Mouse (Mus musculus): ENCODE results near the gene Icmt.

The Icmt gene

GRCm38 (mm10) chr4:152296874-152297861 lies at the start of gene Icmt:
Icmt (plus strand) TSS chr4:152297227.
- DNase-seq (ENCODE audit: extremely low spot score, low read depth, low spot score) = peak; percentile 82

DNA sequence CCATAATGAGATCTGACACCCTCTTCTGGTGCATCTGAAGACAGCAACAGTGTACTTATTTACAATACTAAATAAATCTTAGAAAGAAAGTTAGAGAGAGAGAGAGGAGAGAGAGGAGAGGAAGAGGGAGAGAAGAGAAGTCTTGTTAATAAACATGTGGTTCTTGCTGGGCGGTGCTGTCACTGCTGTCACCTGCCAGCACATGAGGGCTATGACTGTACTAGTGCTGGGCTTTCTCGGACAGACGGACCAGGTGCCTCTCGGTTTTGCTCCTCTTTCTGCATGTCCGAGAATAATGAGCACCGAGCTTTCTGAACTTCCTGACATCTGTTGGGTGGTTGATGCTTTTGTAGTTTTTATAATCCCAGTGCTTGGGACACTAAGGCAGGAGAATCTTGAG lies 46.4 kb upstream of the Icmt start:
- DNase-seq (ENCODE audit: extremely low spot score, low read depth, low spot score) = no peak

- no peak for DNase-seq (ENCODE audit: extremely low spot score, low read depth, low spot score)
Measured at GRCm38 (mm10) chr4:152253183-152253759, 43.8 kb upstream of the Icmt start.

GRCm38 (mm10) chr4:152257070-152257469 lies 40.0 kb upstream of the Icmt start:
- no peak for DNase-seq (ENCODE audit: extremely low spot score, low read depth, low spot score)

- no peak for DNase-seq (ENCODE audit: extremely low spot score, low read depth, low spot score)
Measured at GRCm38 (mm10) chr4:152260451-152260850, 36.6 kb upstream of the Icmt start.

DNA sequence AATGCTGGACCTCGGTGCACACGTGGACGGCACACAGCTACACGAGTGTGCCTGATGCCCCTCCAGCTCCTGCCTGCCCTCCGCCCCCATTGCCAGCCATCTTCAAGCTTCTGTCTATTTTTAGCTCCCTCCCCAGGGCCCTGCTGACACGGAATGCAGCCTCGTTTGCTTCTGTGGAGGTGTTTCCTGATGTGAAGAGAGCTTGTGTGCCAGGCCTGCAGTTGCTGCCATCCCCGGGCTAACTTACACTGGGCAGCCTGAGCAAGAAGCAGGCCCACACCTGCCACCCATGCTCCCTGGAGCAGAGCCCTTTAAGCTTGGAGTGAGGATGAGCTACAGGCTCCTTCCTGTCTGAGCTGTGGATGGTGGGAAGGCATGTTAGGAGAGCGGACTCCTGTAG lies 34.8 kb upstream of the Icmt start:
- DNase-seq (ENCODE audit: extremely low spot score, low read depth, low spot score) = no peak

DNA sequence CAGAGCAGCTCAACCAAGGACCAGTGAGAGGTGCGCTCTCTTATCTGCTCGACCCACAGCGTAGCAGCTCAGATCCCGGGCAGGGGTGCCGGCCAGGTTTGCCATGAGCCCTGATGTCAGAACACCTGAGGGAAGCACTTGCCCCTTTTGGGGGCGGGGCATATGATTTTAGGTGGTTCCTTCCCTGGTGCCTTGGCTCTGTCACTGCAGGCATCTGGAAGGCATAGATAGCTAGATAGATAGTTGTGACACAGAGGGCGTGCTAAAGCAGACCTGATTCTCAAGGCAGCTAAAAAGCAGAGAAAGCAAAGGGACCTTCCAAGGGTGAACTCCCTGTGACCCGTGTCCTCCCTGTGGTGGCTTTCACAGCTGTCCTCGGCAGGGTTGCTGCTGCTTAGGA lies 33.9 kb upstream of the Icmt start:
- DNase-seq (ENCODE audit: extremely low spot score, low read depth, low spot score) = no peak

- DNase-seq (ENCODE audit: extremely low spot score, low read depth, low spot score) = no peak
Measured at GRCm38 (mm10) chr4:152263512-152264176, 33.4 kb upstream of the Icmt start.

GRCm38 (mm10) chr4:152264177-152264530 lies 32.9 kb upstream of the Icmt start:
- DNase-seq (ENCODE audit: extremely low spot score, low read depth, low spot score) = no peak

DNA sequence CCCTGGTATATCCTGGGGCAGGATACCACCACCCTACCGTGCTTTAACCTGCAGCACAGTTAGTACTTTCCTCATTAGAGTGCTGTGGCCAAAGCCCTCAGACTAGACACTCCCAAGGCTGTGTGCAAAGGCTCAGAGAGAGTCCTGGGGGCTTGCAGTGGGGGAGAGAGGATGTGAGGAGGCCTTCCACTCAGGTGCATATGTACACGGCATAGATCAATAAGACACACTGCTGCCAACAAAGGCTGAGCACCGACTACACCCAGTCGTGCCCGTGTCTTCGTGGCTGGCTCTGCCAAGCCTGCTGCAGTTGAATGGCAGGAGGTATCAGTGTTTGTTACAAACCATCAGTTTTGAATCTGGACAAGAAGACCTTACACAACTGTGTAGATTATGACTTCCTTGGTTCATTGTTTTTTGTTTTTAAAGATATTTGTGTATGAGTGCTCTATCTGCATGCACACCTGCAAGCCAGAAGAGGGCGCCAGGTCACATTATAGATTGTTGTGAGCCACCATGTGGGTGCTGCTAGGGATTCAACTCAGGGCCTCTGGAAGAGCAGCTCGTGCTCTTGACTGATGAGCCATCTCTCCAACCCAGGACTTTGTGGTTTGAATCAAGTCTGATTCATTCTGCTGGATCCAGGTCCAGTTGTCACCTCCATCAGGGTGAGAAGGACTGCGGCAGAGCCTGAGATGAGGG lies 32.0 kb upstream of the Icmt start:
- no peak for DNase-seq (ENCODE audit: extremely low spot score, low read depth, low spot score)

DNA sequence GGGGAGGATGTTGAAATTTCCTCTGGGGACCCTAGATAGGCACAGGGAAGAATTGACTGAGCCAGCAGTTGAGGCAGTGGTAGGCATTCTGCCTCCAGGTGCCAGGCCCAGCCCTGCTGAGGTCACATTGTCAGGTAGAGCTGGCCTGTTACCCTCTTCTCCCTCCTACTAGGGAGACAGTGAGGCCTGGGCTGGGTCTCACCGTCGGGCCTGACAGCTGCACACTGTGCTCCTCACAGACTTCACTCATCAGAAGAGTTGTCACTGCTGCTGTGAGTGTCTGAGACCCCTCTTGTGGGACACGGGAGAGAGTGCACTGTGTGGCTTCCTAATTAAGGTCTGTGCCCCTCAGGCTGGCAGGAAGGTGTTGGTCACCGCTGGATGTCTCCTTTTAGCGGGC lies 31.2 kb upstream of the Icmt start:
- no peak for DNase-seq (ENCODE audit: extremely low spot score, low read depth, low spot score)

DNA sequence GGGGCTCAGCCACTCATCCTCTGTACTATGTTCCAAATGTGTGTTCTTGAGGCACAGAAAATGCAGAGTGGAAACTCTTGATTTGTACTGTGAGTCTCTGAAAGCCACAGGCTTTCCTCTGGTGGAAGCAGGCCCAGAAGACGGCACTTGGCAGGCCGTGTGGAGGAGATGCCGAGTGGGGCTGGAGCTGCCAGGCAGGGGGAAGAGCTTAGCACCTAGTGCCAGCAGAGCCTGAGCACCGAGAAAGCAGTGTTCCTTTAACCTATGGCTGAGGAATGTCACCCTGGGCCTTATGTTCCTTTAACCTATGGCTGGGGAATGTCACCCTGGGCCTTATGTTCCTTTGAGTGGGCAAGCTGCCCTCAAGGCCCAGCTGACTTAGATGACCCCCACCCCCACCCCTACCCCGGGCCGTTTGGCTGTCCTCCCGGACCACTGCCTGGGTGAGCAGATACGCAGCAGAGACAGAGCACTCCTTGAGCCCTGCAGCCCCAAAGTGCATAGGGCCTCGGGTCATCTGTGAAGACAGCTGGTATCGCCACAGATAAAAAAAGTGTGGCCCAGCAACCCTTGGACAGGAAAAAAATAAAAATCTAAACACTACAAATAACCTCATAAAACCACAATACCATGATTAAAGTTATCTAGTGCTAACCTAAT lies 30.7 kb upstream of the Icmt start:
- DNase-seq (ENCODE audit: extremely low spot score, low read depth, low spot score) = no peak

DNA sequence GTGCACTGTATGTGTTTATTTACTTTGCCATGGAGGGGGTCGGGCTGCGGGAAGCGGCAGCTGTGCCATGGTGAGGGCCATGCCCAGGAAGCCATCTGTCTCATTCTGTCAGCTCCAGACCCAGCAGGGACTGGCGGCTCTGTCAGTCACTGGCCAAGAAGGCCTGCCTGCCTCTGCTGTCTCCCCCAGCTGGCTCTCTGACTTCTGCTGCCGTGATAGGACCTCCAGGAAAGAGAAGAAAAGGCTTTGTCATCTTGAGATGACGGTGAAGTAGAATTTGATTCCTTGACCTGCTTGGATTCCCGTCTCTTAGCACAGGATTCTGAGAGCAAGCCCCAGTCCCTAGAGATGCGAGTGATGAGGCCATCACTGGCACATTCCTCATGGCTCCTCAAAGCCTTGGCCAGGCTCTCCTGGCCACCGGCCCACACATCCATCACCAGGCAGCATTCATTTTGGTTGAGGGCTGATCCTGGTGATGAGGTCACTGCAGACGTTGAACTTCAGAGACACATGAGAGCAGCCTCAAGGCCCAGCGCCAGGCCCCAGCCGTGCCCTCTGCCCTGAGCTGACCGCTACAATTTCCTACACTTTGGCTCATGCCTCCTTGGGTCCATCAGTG lies 29.2 kb upstream of the Icmt start:
- no peak for DNase-seq (ENCODE audit: extremely low spot score, low read depth, low spot score)

- no peak for DNase-seq (ENCODE audit: extremely low spot score, low read depth, low spot score)
Measured at GRCm38 (mm10) chr4:152269967-152270366, 27.1 kb upstream of the Icmt start.

- no peak for DNase-seq (ENCODE audit: extremely low spot score, low read depth, low spot score)
Measured at GRCm38 (mm10) chr4:152270599-152270998, 26.4 kb upstream of the Icmt start.

DNA sequence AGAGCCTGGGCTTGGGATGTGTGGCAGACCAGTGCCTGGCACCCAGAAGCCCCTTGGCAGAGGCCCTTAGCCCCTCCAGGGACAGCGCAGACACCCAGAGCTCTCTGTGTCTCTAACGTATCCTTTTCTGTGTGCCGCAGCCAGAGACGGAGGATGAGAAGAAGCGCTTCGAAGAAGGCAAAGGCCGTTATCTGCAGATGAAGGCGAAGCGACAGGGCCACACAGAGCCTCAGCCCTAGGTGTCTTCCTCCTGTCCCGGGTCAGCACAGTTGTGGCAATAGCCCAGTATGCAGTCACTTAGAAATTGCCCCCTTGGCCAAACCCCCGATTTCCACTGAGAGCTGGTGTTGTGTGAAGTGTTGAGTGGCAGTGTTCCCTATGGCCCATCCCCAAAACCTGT lies 25.7 kb upstream of the Icmt start:
- DNase-seq (ENCODE audit: extremely low spot score, low read depth, low spot score) = no peak

- DNase-seq (ENCODE audit: extremely low spot score, low read depth, low spot score) = no peak
Measured at GRCm38 (mm10) chr4:152272006-152272405, 25.0 kb upstream of the Icmt start.

DNA sequence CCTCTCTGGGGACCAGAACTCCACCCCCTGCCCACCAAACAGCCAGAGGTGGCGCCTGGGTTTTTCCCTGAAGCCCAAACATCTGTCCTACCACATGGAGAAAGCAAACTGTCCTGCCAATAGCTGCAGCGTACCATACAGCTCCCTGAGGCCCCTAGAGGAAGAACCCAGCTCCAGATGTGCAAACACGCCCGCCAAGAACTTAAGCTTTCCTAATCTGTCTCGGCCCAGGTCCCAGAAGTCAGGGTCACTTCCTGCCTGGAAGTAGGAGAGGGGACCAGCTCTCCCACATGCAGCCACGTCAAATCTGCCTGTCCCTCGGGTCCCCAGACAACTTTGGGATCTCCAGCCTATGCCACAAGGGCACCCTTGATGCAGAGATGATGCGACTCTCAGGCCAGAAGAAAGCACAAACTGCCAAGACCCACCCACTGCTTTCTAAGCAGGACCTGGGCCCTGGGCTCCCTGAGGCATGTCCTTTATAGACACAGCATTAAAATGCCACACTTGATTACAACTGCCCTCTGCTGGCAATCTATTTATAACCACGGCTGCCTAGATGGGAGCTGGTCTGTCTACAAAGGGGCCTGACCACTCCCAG lies 24.5 kb upstream of the Icmt start:
- DNase-seq (ENCODE audit: extremely low spot score, low read depth, low spot score) = no peak

DNA sequence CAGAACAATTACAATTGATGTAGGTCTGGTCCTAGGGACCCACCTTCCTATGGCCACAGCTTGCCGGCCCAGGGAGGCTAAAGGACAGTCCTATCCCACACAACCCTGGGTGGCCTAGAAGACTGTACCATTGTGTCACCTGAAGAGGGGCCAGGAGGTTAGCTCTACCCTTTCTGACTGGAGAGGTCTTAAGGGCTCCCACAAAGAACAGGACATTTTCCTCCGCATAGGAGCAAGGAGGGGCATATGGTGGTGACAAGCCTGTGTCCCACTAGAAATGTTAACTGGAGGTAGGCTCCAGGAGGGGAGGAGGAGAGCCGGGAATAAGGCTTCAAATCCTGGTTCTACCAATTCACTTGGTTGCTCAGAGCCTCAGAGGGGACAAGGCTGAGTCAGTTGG lies 23.8 kb upstream of the Icmt start:
- DNase-seq (ENCODE audit: extremely low spot score, low read depth, low spot score) = no peak

DNA sequence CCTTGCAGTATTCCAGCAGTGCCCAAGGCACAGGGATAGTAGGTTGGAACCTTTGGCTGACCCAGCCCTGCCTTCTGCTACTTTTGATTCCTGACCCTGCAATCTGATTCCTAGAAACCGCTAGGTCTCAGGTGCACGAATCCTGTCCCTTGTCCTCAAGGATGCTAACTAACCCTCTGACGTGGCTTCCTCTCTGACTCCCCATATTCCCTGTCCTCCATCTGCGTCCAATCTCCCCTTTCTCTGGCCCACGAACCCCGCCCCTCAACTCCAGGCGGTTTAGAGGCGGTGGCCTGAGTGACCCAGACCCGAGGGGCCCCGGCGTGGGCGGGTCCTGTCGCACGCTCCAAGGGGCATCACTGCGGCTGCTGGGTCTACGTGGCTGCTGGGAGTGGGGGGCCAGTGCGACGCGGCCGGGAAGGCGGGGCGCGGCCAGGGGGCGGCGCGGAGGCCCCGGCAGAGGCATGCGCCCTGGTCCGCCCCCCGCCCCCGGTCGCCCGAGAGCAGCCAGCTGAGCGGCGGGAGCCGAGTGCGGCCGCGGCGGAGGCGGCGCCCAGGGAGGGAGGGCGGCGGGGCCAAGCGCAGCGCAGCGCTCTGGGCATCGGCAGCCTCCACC lies 23.3 kb upstream of the Icmt start, which contains the start of gene Gpr153:
TSS of gene Gpr153 (plus strand) at position 612 of the 616 bp plus-strand sequence.
- no peak for DNase-seq (ENCODE audit: extremely low spot score, low read depth, low spot score)
